Mouse (Mus musculus) lung, adult 2 months (tissue): ENCODE measurements at regions not wholly inside any gene's neighbourhood (a gene's known extent, or its start where the extent isn't known, plus 50 kb on each side); places are given as distances from the start of the nearest gene placed in this dataset.

Source experiments
- CTCF ChIP-seq: fragments of 200-500 bp; IDR thresholded peaks from 2 replicates; pipeline ENCODE4 v1.5.1; 2011; ENCODE audit warnings: mild to moderate bottlenecking, low read length, control low read depth; ENCODE audit not compliant: insufficient read depth
- POLR2A ChIP-seq: fragments of 200-500 bp; IDR thresholded peaks from 2 replicates; pipeline ENCODE4 v1.6.1; 2011; ENCODE audit warnings: low read depth, mild to moderate bottlenecking, control low read depth, low read length, borderline replicate concordance; ENCODE audit errors: extremely low read depth

- TF ChIP-seq POLR2A = no peak
- no peak for TF ChIP-seq CTCF
Measured at GRCm38 (mm10) chr1:168807084-168807483, 375.0 kb upstream of the Pbx1 start.
